Mouse (Mus musculus) ES-E14 (cell line): ENCODE measurements around the gene Zmynd10.
A peak's percentile ranks its signal among the peaks of the same experiment; 100 is the strongest.

ENCODE experiments used
- CHD2 ChIP-seq: IDR thresholded peaks from 2 replicates; pipeline ENCODE4 v1.6.1; 2014; ENCODE audit warnings: mild to moderate bottlenecking, low read depth, low read length, inconsistent platforms
- ZNF384 ChIP-seq: IDR thresholded peaks from 2 replicates; pipeline ENCODE4 v1.6.1; 2012; ENCODE audit warnings: low read depth, low read length, inconsistent platforms

DNA sequence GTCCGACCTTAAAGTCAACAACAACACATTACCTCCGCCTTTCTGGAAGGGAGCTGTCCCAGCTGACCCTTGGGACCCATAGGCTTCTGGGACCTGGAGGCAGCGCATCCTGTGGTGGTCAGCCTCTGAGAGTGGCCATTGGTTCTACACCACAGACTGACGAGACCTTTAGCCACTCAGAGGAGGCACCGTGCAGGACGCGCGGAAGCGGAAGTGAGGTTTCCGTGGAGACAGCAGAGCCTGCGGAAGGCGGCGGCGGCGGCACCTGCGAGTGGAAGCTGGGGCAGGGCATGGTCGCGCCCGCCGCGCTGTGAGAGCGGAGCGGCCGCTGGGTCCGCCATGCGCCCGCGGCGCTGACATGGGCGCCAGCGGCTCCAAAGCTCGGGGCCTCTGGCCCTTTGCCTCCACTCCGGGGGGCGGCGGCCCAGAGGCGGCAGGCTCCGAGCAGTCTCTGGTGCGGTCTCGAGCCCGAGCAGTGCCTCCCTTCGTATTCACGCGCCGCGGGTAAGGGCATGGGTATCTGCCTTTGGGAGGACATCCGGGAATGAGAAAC lies 16.0 kb downstream of the Zmynd10 start, which contains the start of gene Tusc2:
- TF ChIP-seq CHD2 (peak; percentile 75; the same call in 1 of the 2 replicates), ZNF384 (no peak)
